Mouse (Mus musculus) left cerebral cortex, postnatal 14 days (tissue): ENCODE results near the gene C3. TPM values are rescaled to one million over a fixed set of nuclear protein-coding genes. Genes with fewer than 3 reads are reported as not detected.
A peak's percentile ranks its signal among the peaks of the same experiment; 100 is the strongest.

ENCODE experiments used
- DNase-seq, 2 experiments: peaks; one replicate each; pipeline ENCODE4 v3.0.0; 2021 to 2022; ENCODE audit warnings: low spot score in 2 of 2, mixed read lengths in 1 of 2
- intact Hi-C: fragments of 180-260 bp; cut with DNase I; formaldehyde crosslinking; loops from one replicate; pipeline ENCODE4 v1.15.1; 2025
- microRNA-seq, 2 experiments: library from miRNA; unstranded; fragments of <30 nt; microRNA quantifications; one replicate each; pipeline ENCODE4 v1.2.0; 2022
- total RNA-seq, 2 experiments: library from RNA; stranded (reverse); gene quantifications; 2 replicates each; pipeline ENCODE4 v1.2.3; 2021

Gene C3
- total RNA-seq, 2 experiments from 2014 or later, result 0.46 to 0.53 TPM

GRCm38 (mm10) chr17:57188510-57189192 is 39.3 kb downstream of the C3 start:
- intact Hi-C loops, result no loop called here
- DNase-seq, result no peak

- no peak for DNase-seq
These were observed 42.3 kb downstream of the C3 start for GRCm38 (mm10) chr17:57185641-57186040.

GRCm38 (mm10) chr17:57182871-57183270 is 45.1 kb downstream of the C3 start:
- no peak for DNase-seq
- intact Hi-C loops, result no loop called here

More at GRCm38 (mm10) chr17:57185641-57186040, 42.3 kb downstream of the C3 start:
- intact Hi-C loops, result no loop called here

- intact Hi-C loops, result no loop called here
These were observed 47.6 kb downstream of the C3 start for GRCm38 (mm10) chr17:57180363-57180762.

GRCm38 (mm10) chr17:57173351-57173750 is 54.6 kb downstream of the C3 start:
- no peak for DNase-seq
- intact Hi-C loops, result no loop called here

More at GRCm38 (mm10) chr17:57180363-57180762, 47.6 kb downstream of the C3 start:
- no peak for DNase-seq

- no peak for DNase-seq
- intact Hi-C loops, result no loop called here
These were observed 55.6 kb downstream of the C3 start for GRCm38 (mm10) chr17:57172378-57172777.

GRCm38 (mm10) chr17:57170616-57171260 is 57.2 kb downstream of the C3 start:
- intact Hi-C loops, result no loop called here
- no peak for DNase-seq

- intact Hi-C loops, result loop anchor here (1.0 to 10.0 kb wide), 2 partner anchors 71 to 362 kb away; no protein-coding TSS in a partner anchor
- DNase-seq, result peak; percentile 86 to 90
These were observed 60.8 kb downstream of the C3 start for GRCm38 (mm10) chr17:57166800-57167791.

Small RNAs within 50 kb of the gene (microRNA-seq; reads per million reads assigned to microRNA genes)
- 0 reads per million in 2 experiments for gene Mir6978

Other genes starting within 250 kb of the C3 start
- not detected for gene Acer1, start 246.0 kb downstream of the C3 start, total RNA-seq
- 10 to 100 TPM; 49.6 to 58.2 TPM for gene Clpp, start 237.8 kb downstream of the C3 start, total RNA-seq
- 10 to 100 TPM; 19.9 to 26.0 TPM for gene Alkbh7, start 230.8 kb downstream of the C3 start, total RNA-seq
- gene Pspn, start 228.1 kb downstream of the C3 start, total RNA-seq, result not detected
- gene Gtf2f1, start 216.8 kb downstream of the C3 start, total RNA-seq, result 10 to 100 TPM; 54.9 to 58.4 TPM
- gene Gm17949, start 216.7 kb downstream of the C3 start, total RNA-seq, result under 1 TPM in 1 of 2 experiments, not detected in 1; 0.30 TPM
- 100 to 1,000 TPM; 116 to 117 TPM for gene Khsrp, start 196.6 kb downstream of the C3 start, total RNA-seq
- gene Slc25a41, start 186.5 kb downstream of the C3 start, total RNA-seq, result not detected
- gene Crb3, start 169.0 kb downstream of the C3 start, total RNA-seq, result 1 to 10 TPM in 1 of 2 experiments, not detected in 1; 1.6 TPM
- 100 to 1,000 TPM; 361 to 364 TPM for gene Slc25a23, start 168.3 kb downstream of the C3 start, total RNA-seq
- gene Dennd1c, start 149.6 kb downstream of the C3 start, total RNA-seq, result 1 to 10 TPM; 1.8 to 1.9 TPM
- 100 to 1,000 TPM; 671 to 695 TPM for gene Tubb4a, start 140.4 kb downstream of the C3 start, total RNA-seq
- under 1 TPM; 0.26 to 0.42 TPM for gene Tnfsf9, start 122.8 kb downstream of the C3 start, total RNA-seq
- gene Cd70, start 78.4 kb downstream of the C3 start, total RNA-seq, result not detected
- gene Tnfsf14, start 34.0 kb downstream of the C3 start, total RNA-seq, result not detected
- gene Gpr108, start 20.3 kb upstream of the C3 start, total RNA-seq, result 10 to 100 TPM; 18.1 to 19.3 TPM
- 1 to 10 TPM; 8.1 to 9.2 TPM for gene Trip10, start 21.3 kb upstream of the C3 start, total RNA-seq
- gene Vav1, start 51.0 kb upstream of the C3 start, total RNA-seq, result 1 to 10 TPM; 4.2 to 5.4 TPM
- 1 to 10 TPM; 5.3 to 7.0 TPM for gene Adgre1, start 130.6 kb upstream of the C3 start, total RNA-seq